Mouse (Mus musculus) MEL (cell line): ENCODE measurements at regions not wholly inside any gene's neighbourhood (a gene's known extent, or its start where the extent isn't known, plus 50 kb on each side); places are given as distances from the start of the nearest gene placed in this dataset.

Experiments used
- DNase-seq: peaks from one replicate; pipeline ENCODE4 v3.0.0; 2011; ENCODE audit warnings: low read depth, low spot score
- H3K27ac ChIP-seq: 2 replicates; pipeline ENCODE4 v1.5.1; 2012; ENCODE audit warnings: low read depth, mild to moderate bottlenecking, control low read depth, low read length, moderate library complexity; ENCODE audit not compliant: control insufficient read depth
- H3K27me3 ChIP-seq, 2 experiments: fragments of 150-350 bp in 1 of 2; sonication (generic) in 1 of 2; 2 replicates each; pipeline ENCODE4 v1.6.1; 2012; ENCODE audit warnings: low read length in 2 of 2, mild to moderate bottlenecking in 2 of 2, improper control_type of control experiment in 1 of 2, moderate library complexity in 1 of 2; ENCODE audit not compliant: insufficient read depth in 2 of 2, control insufficient read depth in 1 of 2
- H3K36me3 ChIP-seq, 2 experiments: 2 replicates each; pipeline ENCODE4 v1.6.1; 2012 to 2014; ENCODE audit warnings: low read length in 2 of 2, improper control_type of control experiment in 1 of 2, inconsistent platforms in 1 of 2, mild to moderate bottlenecking in 1 of 2; ENCODE audit not compliant: insufficient read depth in 2 of 2, control insufficient read depth in 1 of 2
- H3K4me1 ChIP-seq, 2 experiments: fragments of 150-350 bp in 1 of 2; sonication (generic) in 1 of 2; 2 replicates each; pipeline ENCODE4 v1.6.1; 2012; ENCODE audit warnings: low read length in 2 of 2, improper control_type of control experiment in 1 of 2, mild to moderate bottlenecking in 1 of 2; ENCODE audit not compliant: insufficient read depth in 2 of 2, control insufficient read depth in 1 of 2
- H3K4me3 ChIP-seq, 2 experiments: fragments of 150-350 bp in 1 of 2; sonication (generic) in 1 of 2; 2 replicates each; pipeline ENCODE4 v1.5.1; 2012; ENCODE audit warnings: low read depth in 2 of 2, low read length in 2 of 2, mild to moderate bottlenecking in 2 of 2, moderate library complexity in 2 of 2, control low read depth in 1 of 2, improper control_type of control experiment in 1 of 2; ENCODE audit not compliant: control insufficient read depth in 1 of 2, insufficient read depth in 1 of 2
- H3K79me2 ChIP-seq: 2 replicates; pipeline ENCODE4 v1.6.1; 2012; ENCODE audit warnings: mild to moderate bottlenecking, low read length, moderate library complexity; ENCODE audit not compliant: control insufficient read depth, poor library complexity, insufficient read depth
- H3K9ac ChIP-seq: 2 replicates; pipeline ENCODE4 v1.6.1; 2012; ENCODE audit warnings: low read depth, mild to moderate bottlenecking, control low read depth, low read length, moderate library complexity; ENCODE audit not compliant: control insufficient read depth, poor library complexity, severe bottlenecking
- H3K9me3 ChIP-seq: fragments of 150-350 bp; sonication (generic); replicated peaks from 2 replicates; pipeline ENCODE4 v1.6.1; 2012; ENCODE audit warnings: mild to moderate bottlenecking, low read length, improper control_type of control experiment, moderate library complexity; ENCODE audit not compliant: insufficient read depth
- CHD1 ChIP-seq: IDR thresholded peaks from 2 replicates; pipeline ENCODE4 v1.6.1; 2012; ENCODE audit warnings: low read depth, mild to moderate bottlenecking, inconsistent platforms, low read length, improper control_type of control experiment
- CHD2 ChIP-seq: IDR thresholded peaks from 2 replicates; pipeline ENCODE4 v1.6.1; 2011; ENCODE audit warnings: low read length, improper control_type of control experiment
- ELF1 ChIP-seq: IDR thresholded peaks from 2 replicates; pipeline ENCODE4 v1.6.1; 2014; ENCODE audit warnings: low read depth, mild to moderate bottlenecking, inconsistent platforms, low read length, improper control_type of control experiment, moderate library complexity
- ETS1 ChIP-seq: IDR thresholded peaks from 2 replicates; pipeline ENCODE4 v1.6.1; 2012; ENCODE audit warnings: low read depth, mild to moderate bottlenecking, inconsistent platforms, low read length, improper control_type of control experiment, moderate library complexity
- GABPA ChIP-seq: IDR thresholded peaks from 2 replicates; pipeline ENCODE4 v1.6.1; 2012; ENCODE audit warnings: low read depth, mild to moderate bottlenecking, inconsistent platforms, low read length, improper control_type of control experiment, moderate library complexity
- MAZ ChIP-seq: IDR thresholded peaks from 2 replicates; pipeline ENCODE4 v1.6.1; 2012; ENCODE audit warnings: low read depth, mild to moderate bottlenecking, inconsistent platforms, low read length, improper control_type of control experiment
- MEF2A ChIP-seq: IDR thresholded peaks from 2 replicates; pipeline ENCODE4 v1.6.1; 2014; ENCODE audit warnings: low read depth, mild to moderate bottlenecking, inconsistent platforms, low read length, improper control_type of control experiment; ENCODE audit not compliant: poor library complexity, insufficient replicate concordance, severe bottlenecking; ENCODE audit errors: extremely low read depth
- NELFE ChIP-seq: IDR thresholded peaks from 2 replicates; pipeline ENCODE4 v1.6.1; 2011; ENCODE audit warnings: low read depth, low read length, improper control_type of control experiment
- POLR2A ChIP-seq, 2 experiments: IDR thresholded peaks; 2 replicates each; pipeline ENCODE4 v1.6.1; 2011 to 2012; ENCODE audit warnings: low read length in 2 of 2, mild to moderate bottlenecking in 2 of 2, control low read depth in 1 of 2, improper control_type of control experiment in 1 of 2, low read depth in 1 of 2, moderate library complexity in 1 of 2; ENCODE audit not compliant: control insufficient read depth in 1 of 2, insufficient read depth in 1 of 2, poor library complexity in 1 of 2
- POLR2AphosphoS2 ChIP-seq: IDR thresholded peaks from 2 replicates; pipeline ENCODE4 v1.6.1; 2011; ENCODE audit warnings: low read length, improper control_type of control experiment
- RAD21 ChIP-seq: IDR thresholded peaks from 2 replicates; pipeline ENCODE4 v1.6.1; 2011; ENCODE audit warnings: mild to moderate bottlenecking, low read depth, low read length, improper control_type of control experiment
- SIN3A ChIP-seq: IDR thresholded peaks from 2 replicates; pipeline ENCODE4 v1.6.1; 2012; ENCODE audit warnings: low read length, improper control_type of control experiment, inconsistent platforms
- SMC3 ChIP-seq: IDR thresholded peaks from 2 replicates; pipeline ENCODE4 v1.6.1; 2011; ENCODE audit warnings: low read depth, low read length, improper control_type of control experiment
- TAL1 ChIP-seq: IDR thresholded peaks from 2 replicates; pipeline ENCODE4 v1.6.1; 2012; ENCODE audit warnings: mild to moderate bottlenecking, inconsistent platforms, low read length, moderate library complexity, mixed read lengths
- TBP ChIP-seq: IDR thresholded peaks from 2 replicates; pipeline ENCODE4 v1.8.0; 2011; ENCODE audit warnings: low read depth, low read length, improper control_type of control experiment
- USF2 ChIP-seq, 2 experiments: IDR thresholded peaks; 2 replicates each; pipeline ENCODE4 v1.6.1; 2011 to 2012; ENCODE audit warnings: improper control_type of control experiment in 2 of 2, low read length in 2 of 2, borderline replicate concordance in 1 of 2, inconsistent platforms in 1 of 2, low read depth in 1 of 2, mild to moderate bottlenecking in 1 of 2; ENCODE audit not compliant: insufficient read depth in 1 of 2
- ZMIZ1 ChIP-seq: IDR thresholded peaks from 2 replicates; pipeline ENCODE4 v1.6.1; 2012; ENCODE audit warnings: low read depth, mild to moderate bottlenecking, inconsistent platforms, low read length, improper control_type of control experiment, moderate library complexity

GRCm38 (mm10) chr2:74122937-74123336 is 211.8 kb upstream of the Atp5g3 start:
- Histone ChIP-seq H3K27me3 (peaks cover 0 to 6% of the 10 kb centered on the region in 2 experiments; a peak in 2 of 4 replicates), H3K4me1 (peaks cover 6 to 19% of the 10 kb centered on the region in 2 experiments), H3K36me3 (peaks cover 0 to 27% of the 10 kb centered on the region in 2 experiments; a peak in 2 of 4 replicates), H3K4me3 (no peak overlapping the region), H3K9ac (no peak overlapping the region), H3K27ac (no peak overlapping the region), H3K79me2 (no peaks in the 10 kb centered on the region), H3K9me3 (no peaks in the 10 kb centered on the region)
- DNase-seq: no peak
- TF ChIP-seq ETS1: no peak
- TF ChIP-seq POLR2AphosphoS2: no peak
- no peak for TF ChIP-seq TAL1
- TF ChIP-seq USF2 (IDR thresholded peaks at IDR 0.05; ENCODE audit: borderline replicate concordance in 1 of 2, insufficient read depth in 1 of 2, low read depth in 1 of 2, low read length in 2 of 2): no peak
- TF ChIP-seq ELF1: no peak
- TF ChIP-seq ZMIZ1: no peak
- TF ChIP-seq SMC3: no peak
- no peak for TF ChIP-seq MEF2A
- no peak for TF ChIP-seq CHD2
- no peak for TF ChIP-seq GABPA
- TF ChIP-seq POLR2A (IDR thresholded peaks at IDR 0.05; ENCODE audit: control insufficient read depth in 1 of 2, insufficient read depth in 1 of 2, low read depth in 1 of 2, low read length in 2 of 2, poor library complexity in 1 of 2): no peak
- TF ChIP-seq RAD21: no peak
- no peak for TF ChIP-seq SIN3A
- TF ChIP-seq CHD1: no peak
- TF ChIP-seq NELFE: no peak

GRCm38 (mm10) chr2:74120051-74120450 is 208.9 kb upstream of the Atp5g3 start:
- no peak for DNase-seq
- no peak overlapping the region for H3K4me3 ChIP-seq
- H3K36me3 ChIP-seq: peaks cover 0 to 16% of the 10 kb centered on the region in 2 experiments; a peak in 2 of 4 replicates
- no peak overlapping the region for H3K9ac ChIP-seq
- H3K4me1 ChIP-seq: peaks cover 6 to 11% of the 10 kb centered on the region in 2 experiments
- no peak overlapping the region for H3K27ac ChIP-seq
- peaks cover 0 to 7% of the 10 kb centered on the region in 2 experiments; a peak in 3 of 4 replicates for H3K27me3 ChIP-seq
- H3K79me2 ChIP-seq: no peaks in the 10 kb centered on the region
- TF ChIP-seq TBP (no peak), MAZ (no peak), CHD2 (no peak), SIN3A (no peak)
- H3K9me3 ChIP-seq: no peaks in the 10 kb centered on the region
